Mouse (Mus musculus) bone marrow macrophage, adult 2 months (primary cell): ENCODE results near the gene Ccn6.

Source experiments
- CTCF ChIP-seq: IDR thresholded peaks from 2 replicates; pipeline ENCODE4 v1.5.1; 2012; ENCODE audit warnings: low read depth, mild to moderate bottlenecking, low read length, moderate library complexity
- POLR2A ChIP-seq: IDR thresholded peaks from 2 replicates; pipeline ENCODE4 v1.6.1; 2012; ENCODE audit warnings: mild to moderate bottlenecking, low read depth, low read length, borderline replicate concordance

- no peak for TF ChIP-seq CTCF
- TF ChIP-seq POLR2A, result no peak
These were observed 25.8 kb downstream of the Ccn6 start for GRCm38 (mm10) chr10:39137766-39138165.
